Mouse (Mus musculus): ENCODE data around the gene Tnfsf12. TPM values are rescaled to one million over a fixed set of nuclear protein-coding genes. Genes with fewer than 3 reads are reported as not detected.

Gene Tnfsf12
- total RNA-seq, 2 experiments from 2014 or later: 7.4 to 10.4 TPM

GRCm38 (mm10) chr11:69656065-69656455 lies 39.6 kb downstream of the Tnfsf12 start:
- no peak for DNase-seq (ENCODE audit: low spot score)

- DNase-seq (ENCODE audit: low spot score): peak; percentile 45
Observed at GRCm38 (mm10) chr11:69655264-69656064, 40.2 kb downstream of the Tnfsf12 start, which contains the start of gene Sox15. Gene Sox15, plus strand, starts transcription at chr11:69655314.

- DNase-seq (ENCODE audit: low spot score): no peak
Observed at GRCm38 (mm10) chr11:69654760-69655159, 40.9 kb downstream of the Tnfsf12 start.

- DNase-seq (ENCODE audit: low spot score): no peak
Observed at GRCm38 (mm10) chr11:69653399-69653798, 42.2 kb downstream of the Tnfsf12 start.

- no peak for DNase-seq (ENCODE audit: low spot score)
Observed at GRCm38 (mm10) chr11:69645860-69646259, 49.8 kb downstream of the Tnfsf12 start.

Small RNA genes lying within 50 kb of the gene (microRNA-seq; reads per million reads assigned to microRNA genes)
- gene Mir1934: 16.4 reads per million, percentile 33 among the genes with 10 or more reads in this experiment

Other genes starting within 250 kb of the Tnfsf12 start
- gene Dnah2, start 146.7 kb downstream of the Tnfsf12 start, total RNA-seq (2021): under 1 TPM; 0.14 to 0.83 TPM
- gene Efnb3, start 135.6 kb downstream of the Tnfsf12 start, total RNA-seq (2021): under 1 TPM; 0.37 to 0.74 TPM
- 1 to 10 TPM; 3.2 to 3.3 TPM for gene Wrap53, start 115.6 kb downstream of the Tnfsf12 start, total RNA-seq (2021)
- 10 to 100 TPM; 12.9 to 15.3 TPM for gene Trp53, start 115.5 kb downstream of the Tnfsf12 start, total RNA-seq (2021)
- 100 to 1,000 TPM; 347 to 393 TPM for gene Atp1b2, start 89.9 kb downstream of the Tnfsf12 start, total RNA-seq (2021)
- not detected for gene Shbg, start 77.9 kb downstream of the Tnfsf12 start, total RNA-seq (2021)
- gene Sat2, start 73.8 kb downstream of the Tnfsf12 start, total RNA-seq (2021): 1 to 10 TPM; 2.5 to 2.6 TPM
- gene Fxr2, start 62.9 kb downstream of the Tnfsf12 start, total RNA-seq (2021): 100 to 1,000 TPM; 101 to 106 TPM
- not detected for gene Sox15, start 40.5 kb downstream of the Tnfsf12 start, total RNA-seq (2021)
- 1 to 10 TPM; 7.5 to 9.5 TPM for gene Mpdu1, start 33.2 kb downstream of the Tnfsf12 start, total RNA-seq (2021)
- gene Cd68, start 29.7 kb downstream of the Tnfsf12 start, total RNA-seq (2021): 1 to 10 TPM; 1.2 to 4.0 TPM
- 10 to 100 TPM; 69.6 to 97.7 TPM for gene Eif4a1, start 23.4 kb downstream of the Tnfsf12 start, total RNA-seq (2021)
- 10 to 100 TPM; 21.9 to 25.4 TPM for gene Senp3, start 13.8 kb downstream of the Tnfsf12 start, total RNA-seq (2021)
- under 1 TPM; 0.62 to 0.64 TPM for gene Tnfsf13, start 10.1 kb downstream of the Tnfsf12 start, total RNA-seq (2021)
- gene Tnfsfm13, start 249 bp upstream of the Tnfsf12 start, total RNA-seq (2021): 1 to 10 TPM; 1.1 to 1.3 TPM
- gene Polr2a, start 62.8 kb upstream of the Tnfsf12 start, total RNA-seq (2021): 10 to 100 TPM; 33.0 to 33.9 TPM
- not detected for gene Slc35g3, start 66.1 kb upstream of the Tnfsf12 start, total RNA-seq (2021)
- 10 to 100 TPM; 37.1 to 37.5 TPM for gene Zbtb4, start 70.1 kb upstream of the Tnfsf12 start, total RNA-seq (2021)
- 10 to 100 TPM; 30.6 to 31.2 TPM for gene Chrnb1, start 100.1 kb upstream of the Tnfsf12 start, total RNA-seq (2021)
- 1 to 10 TPM; 3.5 to 4.0 TPM for gene Fgf11, start 106.0 kb upstream of the Tnfsf12 start, total RNA-seq (2021)
- gene Tmem102, start 109.8 kb upstream of the Tnfsf12 start, total RNA-seq (2021): under 1 TPM; 0.14 to 0.18 TPM
- not detected for gene Gm39566, start 119.4 kb upstream of the Tnfsf12 start, total RNA-seq (2021)
- gene Spem2, start 122.6 kb upstream of the Tnfsf12 start, total RNA-seq (2021): not detected
- gene Spem1, start 126.3 kb upstream of the Tnfsf12 start, total RNA-seq (2021): not detected
- 1 to 10 TPM; 1.9 to 2.9 TPM for gene Nlgn2, start 141.9 kb upstream of the Tnfsf12 start, total RNA-seq (2021)
- gene Tmem256, start 142.7 kb upstream of the Tnfsf12 start, total RNA-seq (2021): 100 to 1,000 TPM; 141 to 164 TPM
- 10 to 100 TPM; 10.1 to 12.7 TPM for gene Plscr3, start 150.5 kb upstream of the Tnfsf12 start, total RNA-seq (2021)
- under 1 TPM in 1 of 2 experiments, not detected in 1; 0.07 TPM for gene Tnk1, start 162.9 kb upstream of the Tnfsf12 start, total RNA-seq (2021)
- not detected for gene Tmem95, start 182.2 kb upstream of the Tnfsf12 start, total RNA-seq (2021)
- 1 to 10 TPM; 1.3 to 1.5 TPM for gene Kctd11, start 185.6 kb upstream of the Tnfsf12 start, total RNA-seq (2021)
- under 1 TPM; 0.21 to 0.30 TPM for gene Acap1, start 199.7 kb upstream of the Tnfsf12 start, total RNA-seq (2021)
- under 1 TPM; 0.24 to 0.25 TPM for gene 2810408A11Rik, start 205.1 kb upstream of the Tnfsf12 start, total RNA-seq (2021)
- gene Neurl4, start 205.2 kb upstream of the Tnfsf12 start, total RNA-seq (2021): 10 to 100 TPM; 25.9 to 27.4 TPM
- 10 to 100 TPM; 50.8 to 55.8 TPM for gene Gps2, start 218.0 kb upstream of the Tnfsf12 start, total RNA-seq (2021)
- gene Eif5a, start 226.1 kb upstream of the Tnfsf12 start, total RNA-seq (2021): 100 to 1,000 TPM; 408 to 425 TPM
- 10 to 100 TPM in 1 of 2 experiments, 1 to 10 TPM in 1; 9.3 to 11.4 TPM for gene Ybx2, start 239.9 kb upstream of the Tnfsf12 start, total RNA-seq (2021)

Measured in gastrocnemius, adult 18-20 months (tissue).